Mouse (Mus musculus) MEL (cell line): ENCODE measurements around the gene Nos1. TPM values are rescaled to one million over a fixed set of nuclear protein-coding genes. Genes with fewer than 3 reads are reported as not detected.

Experiments
- DNase-seq: peaks from one replicate; pipeline ENCODE4 v3.0.0; 2011; ENCODE audit warnings: low read depth, low spot score
- H3K27ac ChIP-seq: 2 replicates; pipeline ENCODE4 v1.5.1; 2012; ENCODE audit warnings: low read depth, mild to moderate bottlenecking, control low read depth, low read length, moderate library complexity; ENCODE audit not compliant: control insufficient read depth
- H3K27me3 ChIP-seq, 2 experiments: fragments of 150-350 bp in 1 of 2; sonication (generic) in 1 of 2; 2 replicates each; pipeline ENCODE4 v1.6.1; 2012; ENCODE audit warnings: low read length in 2 of 2, mild to moderate bottlenecking in 2 of 2, improper control_type of control experiment in 1 of 2, moderate library complexity in 1 of 2; ENCODE audit not compliant: insufficient read depth in 2 of 2, control insufficient read depth in 1 of 2
- H3K36me3 ChIP-seq, 2 experiments: 2 replicates each; pipeline ENCODE4 v1.6.1; 2012 to 2014; ENCODE audit warnings: low read length in 2 of 2, improper control_type of control experiment in 1 of 2, inconsistent platforms in 1 of 2, mild to moderate bottlenecking in 1 of 2; ENCODE audit not compliant: insufficient read depth in 2 of 2, control insufficient read depth in 1 of 2
- H3K4me1 ChIP-seq, 2 experiments: fragments of 150-350 bp in 1 of 2; sonication (generic) in 1 of 2; 2 replicates each; pipeline ENCODE4 v1.6.1; 2012; ENCODE audit warnings: low read length in 2 of 2, improper control_type of control experiment in 1 of 2, mild to moderate bottlenecking in 1 of 2; ENCODE audit not compliant: insufficient read depth in 2 of 2, control insufficient read depth in 1 of 2
- H3K4me3 ChIP-seq, 2 experiments: fragments of 150-350 bp in 1 of 2; sonication (generic) in 1 of 2; 2 replicates each; pipeline ENCODE4 v1.5.1; 2012; ENCODE audit warnings: low read depth in 2 of 2, low read length in 2 of 2, mild to moderate bottlenecking in 2 of 2, moderate library complexity in 2 of 2, control low read depth in 1 of 2, improper control_type of control experiment in 1 of 2; ENCODE audit not compliant: control insufficient read depth in 1 of 2, insufficient read depth in 1 of 2
- H3K79me2 ChIP-seq: 2 replicates; pipeline ENCODE4 v1.6.1; 2012; ENCODE audit warnings: mild to moderate bottlenecking, low read length, moderate library complexity; ENCODE audit not compliant: control insufficient read depth, poor library complexity, insufficient read depth
- H3K9ac ChIP-seq: 2 replicates; pipeline ENCODE4 v1.6.1; 2012; ENCODE audit warnings: low read depth, mild to moderate bottlenecking, control low read depth, low read length, moderate library complexity; ENCODE audit not compliant: control insufficient read depth, poor library complexity, severe bottlenecking
- H3K9me3 ChIP-seq: fragments of 150-350 bp; sonication (generic); replicated peaks from 2 replicates; pipeline ENCODE4 v1.6.1; 2012; ENCODE audit warnings: mild to moderate bottlenecking, low read length, improper control_type of control experiment, moderate library complexity; ENCODE audit not compliant: insufficient read depth
- BHLHE40 ChIP-seq: IDR thresholded peaks from 2 replicates; pipeline ENCODE4 v1.6.1; 2012; ENCODE audit warnings: low read depth, mild to moderate bottlenecking, inconsistent platforms, low read length, improper control_type of control experiment, borderline replicate concordance
- CHD1 ChIP-seq: IDR thresholded peaks from 2 replicates; pipeline ENCODE4 v1.6.1; 2012; ENCODE audit warnings: low read depth, mild to moderate bottlenecking, inconsistent platforms, low read length, improper control_type of control experiment
- CTCF ChIP-seq, 3 experiments: IDR thresholded peaks in 2 of 3; conservative IDR thresholded peaks in 1 of 3; 2 replicates each; pipeline ENCODE4 v1.5.1; 2011 to 2012; ENCODE audit warnings: low read length in 3 of 3, low read depth in 2 of 3, mild to moderate bottlenecking in 2 of 3, improper control_type of control experiment in 1 of 3, inconsistent platforms in 1 of 3, mixed read lengths in 1 of 3, moderate library complexity in 1 of 3; ENCODE audit not compliant: control insufficient read depth in 1 of 3, insufficient read depth in 1 of 3, poor library complexity in 1 of 3, severe bottlenecking in 1 of 3
- E2F4 ChIP-seq: IDR thresholded peaks from 2 replicates; pipeline ENCODE4 v1.6.1; 2011; ENCODE audit warnings: low read depth, low read length, improper control_type of control experiment, borderline replicate concordance
- ELF1 ChIP-seq: IDR thresholded peaks from 2 replicates; pipeline ENCODE4 v1.6.1; 2014; ENCODE audit warnings: low read depth, mild to moderate bottlenecking, inconsistent platforms, low read length, improper control_type of control experiment, moderate library complexity
- JUND ChIP-seq: IDR thresholded peaks from 2 replicates; pipeline ENCODE4 v1.6.1; 2011; ENCODE audit warnings: low read depth, mild to moderate bottlenecking, improper control_type of control experiment, low read length
- KAT2A ChIP-seq: conservative IDR thresholded peaks from 2 replicates; pipeline ENCODE4 v1.6.1; 2012; ENCODE audit warnings: low read depth, low read length, improper control_type of control experiment, inconsistent platforms
- MAFK ChIP-seq: IDR thresholded peaks from 2 replicates; pipeline ENCODE4 v1.6.1; 2011; ENCODE audit warnings: low read depth, mild to moderate bottlenecking, low read length, improper control_type of control experiment, borderline replicate concordance
- MAX ChIP-seq: IDR thresholded peaks from 2 replicates; pipeline ENCODE4 v1.6.1; 2011; ENCODE audit warnings: low read length, improper control_type of control experiment
- MEF2A ChIP-seq: IDR thresholded peaks from 2 replicates; pipeline ENCODE4 v1.6.1; 2014; ENCODE audit warnings: low read depth, mild to moderate bottlenecking, inconsistent platforms, low read length, improper control_type of control experiment; ENCODE audit not compliant: poor library complexity, insufficient replicate concordance, severe bottlenecking; ENCODE audit errors: extremely low read depth
- MXI1 ChIP-seq: IDR thresholded peaks from 2 replicates; pipeline ENCODE4 v1.6.1; 2011; ENCODE audit warnings: mild to moderate bottlenecking, low read depth, low read length, improper control_type of control experiment
- MYB ChIP-seq: IDR thresholded peaks from 2 replicates; pipeline ENCODE4 v1.6.1; 2011; ENCODE audit warnings: mild to moderate bottlenecking, low read depth, low read length, improper control_type of control experiment
- NELFE ChIP-seq: IDR thresholded peaks from 2 replicates; pipeline ENCODE4 v1.6.1; 2011; ENCODE audit warnings: low read depth, low read length, improper control_type of control experiment
- NRF1 ChIP-seq: IDR thresholded peaks from 2 replicates; pipeline ENCODE4 v1.6.1; 2014; ENCODE audit warnings: low read depth, mild to moderate bottlenecking, inconsistent platforms, low read length, improper control_type of control experiment, moderate library complexity; ENCODE audit not compliant: poor library complexity, insufficient read depth, severe bottlenecking
- POLR2A ChIP-seq, 2 experiments: IDR thresholded peaks; 2 replicates each; pipeline ENCODE4 v1.6.1; 2011 to 2012; ENCODE audit warnings: low read length in 2 of 2, mild to moderate bottlenecking in 2 of 2, control low read depth in 1 of 2, improper control_type of control experiment in 1 of 2, low read depth in 1 of 2, moderate library complexity in 1 of 2; ENCODE audit not compliant: control insufficient read depth in 1 of 2, insufficient read depth in 1 of 2, poor library complexity in 1 of 2
- POLR2AphosphoS2 ChIP-seq: IDR thresholded peaks from 2 replicates; pipeline ENCODE4 v1.6.1; 2011; ENCODE audit warnings: low read length, improper control_type of control experiment
- RAD21 ChIP-seq: IDR thresholded peaks from 2 replicates; pipeline ENCODE4 v1.6.1; 2011; ENCODE audit warnings: mild to moderate bottlenecking, low read depth, low read length, improper control_type of control experiment
- RCOR1 ChIP-seq: IDR thresholded peaks from 2 replicates; pipeline ENCODE4 v1.6.1; 2012; ENCODE audit warnings: low read depth, mild to moderate bottlenecking, inconsistent platforms, low read length, improper control_type of control experiment
- SMC3 ChIP-seq: IDR thresholded peaks from 2 replicates; pipeline ENCODE4 v1.6.1; 2011; ENCODE audit warnings: low read depth, low read length, improper control_type of control experiment
- TBP ChIP-seq: IDR thresholded peaks from 2 replicates; pipeline ENCODE4 v1.8.0; 2011; ENCODE audit warnings: low read depth, low read length, improper control_type of control experiment
- USF1 ChIP-seq: IDR thresholded peaks from 2 replicates; pipeline ENCODE4 v1.6.1; 2014; ENCODE audit warnings: low read depth, mild to moderate bottlenecking, inconsistent platforms, low read length, improper control_type of control experiment, moderate library complexity
- ZC3H11A ChIP-seq: IDR thresholded peaks from 2 replicates; pipeline ENCODE4 v1.6.1; 2012; ENCODE audit warnings: low read depth, mild to moderate bottlenecking, inconsistent platforms, low read length, improper control_type of control experiment
- ZNF384 ChIP-seq: IDR thresholded peaks from 2 replicates; pipeline ENCODE4 v1.6.1; 2012; ENCODE audit warnings: low read depth, mild to moderate bottlenecking, inconsistent platforms, low read length, improper control_type of control experiment
- polyA plus RNA-seq, 2 experiments: library from polyadenylated mRNA; stranded (reverse) in 1 of 2; unstranded in 1 of 2; fragments of >175 nt in 1 of 2; fragments of >200 nt in 1 of 2; gene quantifications; 2 replicates each; pipeline versions ENCODE4 v1.2.1 to v1.2.4; 2012; ENCODE audit warnings: low replicate concordance in 2 of 2, low read depth in 1 of 2; ENCODE audit not compliant: insufficient read length in 2 of 2, insufficient read depth in 1 of 2, missing spikeins in 1 of 2
- total RNA-seq: library from RNA; depleted of rRNA; stranded (reverse); fragments of 300-350 nt; gene quantifications from 2 replicates; pipeline ENCODE4 v1.2.3, GENCODE M21; 2012

The Nos1 gene
- total and polyA plus RNA-seq, 3 experiments: 0.35 to 1.5 TPM; not detected in 1

DNA sequence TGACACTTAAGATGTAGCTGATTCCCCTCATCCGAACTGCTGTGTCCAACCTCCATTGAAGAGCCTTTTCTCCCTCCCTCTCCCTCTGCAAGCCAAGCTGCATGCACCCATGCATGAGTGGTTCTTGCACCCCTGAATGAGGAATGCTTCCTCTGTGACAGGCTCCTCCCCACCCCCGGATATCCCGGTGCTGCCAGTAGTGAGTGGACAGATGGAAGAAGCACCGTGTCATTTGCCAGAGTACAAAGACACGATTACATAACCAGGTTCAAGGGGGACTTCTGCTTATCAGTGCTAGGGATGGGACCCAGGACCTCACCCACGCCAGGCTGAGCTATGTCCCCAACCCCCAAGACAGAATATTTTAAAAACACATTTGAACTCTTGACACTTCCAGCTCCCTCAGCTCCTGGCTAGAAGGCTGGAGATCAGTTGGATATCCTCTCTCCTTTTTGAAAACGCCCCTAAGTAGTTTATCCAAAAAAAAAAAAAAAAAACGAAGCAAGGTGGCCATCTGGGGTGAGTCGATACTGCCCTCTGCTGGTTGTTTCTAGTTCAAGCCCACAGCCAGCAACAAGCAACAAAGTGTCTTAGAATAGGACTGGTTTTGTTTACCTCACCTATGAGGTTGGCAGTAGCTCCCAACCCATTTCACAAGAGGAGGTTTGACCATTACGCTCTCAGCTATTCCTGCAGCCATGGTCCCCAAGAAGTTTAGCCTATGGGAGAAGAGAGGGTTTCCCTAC lies 175.0 kb downstream of the Nos1 start:
- H3K27me3 ChIP-seq: no peaks in the 10 kb centered on the region
- H3K27ac ChIP-seq: no peak overlapping the region
- H3K9ac ChIP-seq: no peak overlapping the region
- no peaks in the 10 kb centered on the region for H3K4me1 ChIP-seq
- TF ChIP-seq SMC3: peak; percentile 57
- no peak for TF ChIP-seq MAX
- no peak for TF ChIP-seq POLR2AphosphoS2
- TF ChIP-seq E2F4: no peak
- no peak for TF ChIP-seq MAFK
- peak; percentile 64 to 69 (median 67) for TF ChIP-seq CTCF (IDR thresholded peaks at IDR 0.05 in 2 of 3, conservative IDR thresholded peaks at IDR 0.05 in 1 of 3; ENCODE audit: control insufficient read depth in 1 of 3, insufficient read depth in 1 of 3, low read depth in 2 of 3, low read length in 3 of 3, poor library complexity in 1 of 3, severe bottlenecking in 1 of 3)
- no peak for TF ChIP-seq MXI1
- no peak for TF ChIP-seq USF1
- TF ChIP-seq RCOR1: no peak
- peak; percentile 98 for TF ChIP-seq ZNF384
- TF ChIP-seq CHD1: no peak
- TF ChIP-seq JUND: no peak
- no peak for TF ChIP-seq KAT2A
- peak; percentile 54 for TF ChIP-seq RAD21
- H3K4me3 ChIP-seq: no peak overlapping the region
- peak; percentile 63 for DNase-seq
- no peaks in the 10 kb centered on the region for H3K79me2 ChIP-seq
- no peaks in the 10 kb centered on the region for H3K36me3 ChIP-seq
- no peaks in the 10 kb centered on the region for H3K9me3 ChIP-seq

DNA sequence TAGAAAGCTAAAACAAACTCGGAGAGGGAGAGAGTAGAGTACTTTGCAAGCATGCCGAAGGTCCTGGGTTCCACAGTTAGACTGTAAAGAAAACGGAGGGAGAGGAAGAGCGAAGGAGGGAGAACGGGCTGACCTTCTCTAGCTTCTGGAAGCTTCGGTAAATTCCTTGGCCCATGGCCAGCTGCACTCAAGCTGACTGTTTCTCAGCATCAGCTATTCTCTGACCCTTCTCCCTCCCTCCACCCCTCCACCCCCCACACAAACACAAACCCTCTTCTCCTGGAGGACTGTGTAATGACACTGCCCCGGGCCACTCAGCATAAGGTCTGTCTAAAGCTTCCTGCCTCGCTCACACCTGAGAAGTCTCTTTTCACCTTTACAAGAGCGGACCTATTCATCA lies 183.9 kb downstream of the Nos1 start:
- H3K4me3 ChIP-seq: no peak overlapping the region
- peaks cover 0 to 5% of the 10 kb centered on the region in 2 experiments; a peak in 1 of 4 replicates for H3K4me1 ChIP-seq
- H3K27me3 ChIP-seq: no peaks in the 10 kb centered on the region
- no peak overlapping the region for H3K9ac ChIP-seq
- DNase-seq: no peak
- TF ChIP-seq NELFE (no peak), ZC3H11A (no peak), BHLHE40 (no peak), POLR2A (IDR thresholded peaks at IDR 0.05; ENCODE audit: control insufficient read depth in 1 of 2, insufficient read depth in 1 of 2, low read depth in 1 of 2, low read length in 2 of 2, poor library complexity in 1 of 2) (no peak), CHD1 (no peak), CTCF (IDR thresholded peaks at IDR 0.05 in 2 of 3, conservative IDR thresholded peaks at IDR 0.05 in 1 of 3; ENCODE audit: control insufficient read depth in 1 of 3, insufficient read depth in 1 of 3, low read depth in 2 of 3, low read length in 3 of 3, poor library complexity in 1 of 3, severe bottlenecking in 1 of 3) (no peak), MAFK (no peak), TBP (no peak), MEF2A (no peak), NRF1 (no peak), RCOR1 (no peak), ELF1 (no peak), MYB (no peak), E2F4 (no peak)
- TF ChIP-seq, all 39 proteins: peak for 0
- no peaks in the 10 kb centered on the region; a peak in 1 of 4 replicates for H3K36me3 ChIP-seq
- no peak overlapping the region for H3K27ac ChIP-seq
- no peaks in the 10 kb centered on the region for H3K79me2 ChIP-seq
- H3K9me3 ChIP-seq: no peaks in the 10 kb centered on the region
